Mouse (Mus musculus) liver, postnatal 0 days (tissue): ENCODE results near the gene Lrrc4. TPM values are rescaled to one million over a fixed set of nuclear protein-coding genes. Genes with fewer than 3 reads are reported as not detected.
A peak's percentile ranks its signal among the peaks of the same experiment; 100 is the strongest.

Experiments used
- ATAC-seq: fragments of 200-750 bp; cut with Nextera tagmentation; 2 replicates; pipeline ENCODE4 v1.8.0; 2017; ENCODE audit warnings: mild to moderate bottlenecking, moderate library complexity
- DNase-seq: peaks from one replicate; pipeline ENCODE4 v3.0.0-alpha.2; 2016
- H3K27ac ChIP-seq: fragments of 300-500 bp; sonication (generic); 2 replicates; pipeline ENCODE4 v1.5.1; 2014; ENCODE audit warnings: antibody characterized with exemption, moderate library complexity, mild to moderate bottlenecking, low read depth
- H3K27me3 ChIP-seq: fragments of 300-500 bp; sonication (generic); 2 replicates; pipeline ENCODE4 v1.6.1; 2014; ENCODE audit warnings: low read length, control low read depth, mixed read lengths; ENCODE audit not compliant: insufficient read depth
- H3K36me3 ChIP-seq: fragments of 300-500 bp; sonication (generic); replicated peaks from 2 replicates; pipeline ENCODE4 v1.6.1; 2014; ENCODE audit warnings: mild to moderate bottlenecking, control low read depth, low read length, moderate library complexity, mixed read lengths; ENCODE audit not compliant: insufficient read depth
- H3K4me1 ChIP-seq: fragments of 300-500 bp; sonication (generic); 2 replicates; pipeline ENCODE4 v1.6.1; 2014; ENCODE audit warnings: antibody characterized with exemption, mild to moderate bottlenecking, control low read depth; ENCODE audit not compliant: insufficient read depth
- H3K4me2 ChIP-seq: fragments of 300-500 bp; sonication (generic); 2 replicates; pipeline ENCODE4 v1.6.1; 2014; ENCODE audit warnings: low read depth, mild to moderate bottlenecking, low read length, moderate library complexity, mixed read lengths
- H3K4me3 ChIP-seq: fragments of 300-500 bp; sonication (generic); 2 replicates; pipeline ENCODE4 v1.5.1; 2014; ENCODE audit warnings: low read depth, low read length
- H3K9ac ChIP-seq: fragments of 300-500 bp; sonication (generic); replicated peaks from 2 replicates; pipeline ENCODE4 v1.6.1; 2014; ENCODE audit warnings: mild to moderate bottlenecking, moderate library complexity
- H3K9me3 ChIP-seq: fragments of 300-500 bp; sonication (generic); 2 replicates; pipeline ENCODE4 v1.6.1; 2016; ENCODE audit warnings: mild to moderate bottlenecking, control low read depth, low read length, mixed read lengths
- CTCF ChIP-seq: sonication (generic); IDR thresholded peaks from 2 replicates; pipeline ENCODE4 v1.5.1; 2016; ENCODE audit warnings: antibody characterized with exemption, low read depth
- EP300 ChIP-seq: IDR thresholded peaks from 2 replicates; pipeline ENCODE4 v1.6.1; 2016; ENCODE audit warnings: antibody characterized with exemption, low read depth, mild to moderate bottlenecking
- WGBS: fragments of 180-500 bp; shearing (Covaris S2); extraction: QIAGEN DNeasy Blood & Tissue Kit; methylation state at CpG from one replicate; pipeline ENCODE4 v1.1.7; 2014; ENCODE audit not compliant: insufficient replicate concordance; 5-methylcytosine and 5-hydroxymethylcytosine counted together
- polyA plus RNA-seq: library from polyadenylated mRNA; unstranded; fragments of >200 nt; fragmentation: Nextera tagmentation; extraction: Ambion mirVana; gene quantifications from 2 replicates; pipeline ENCODE4 v1.2.1, GENCODE M21; 2015

The Lrrc4 gene
- polyA plus RNA-seq, 1 experiment from 2014 or later: 0.08 TPM

DNA sequence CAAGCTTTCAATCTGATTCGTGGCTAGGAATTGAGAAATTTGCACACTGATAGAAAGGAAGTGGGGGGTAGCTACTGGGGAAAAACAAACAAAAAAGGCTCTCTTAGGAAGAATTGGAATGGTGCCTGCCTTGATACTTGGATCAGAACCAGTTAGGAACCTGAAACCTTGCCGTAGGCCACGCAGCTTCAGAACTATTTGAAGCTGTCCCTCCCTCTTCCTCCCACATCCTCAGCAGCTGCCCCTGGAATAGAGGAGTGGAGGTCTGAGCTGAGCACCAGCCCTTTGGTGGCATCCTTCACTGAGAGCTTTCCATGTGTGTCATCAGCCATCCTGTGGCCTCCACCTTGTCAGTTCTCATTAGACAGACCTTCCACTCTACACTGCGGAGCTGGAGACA is 14.1 kb upstream of the Lrrc4 start:
- Histone ChIP-seq H3K4me1 (no peaks in the 10 kb centered on the region), H3K9me3 (no peaks in the 10 kb centered on the region), H3K4me2 (no peak overlapping the region), H3K27me3 (no peaks in the 10 kb centered on the region), H3K27ac (no peak overlapping the region), H3K36me3 (no peaks in the 10 kb centered on the region), H3K9ac (no peak overlapping the region), H3K4me3 (no peak overlapping the region)
- TF ChIP-seq EP300: no peak
- no peak for TF ChIP-seq CTCF
- DNase-seq: no peak
- 65% methylated on average over 4 of the region's 4 CpGs for WGBS
- ATAC-seq: no peak

DNA sequence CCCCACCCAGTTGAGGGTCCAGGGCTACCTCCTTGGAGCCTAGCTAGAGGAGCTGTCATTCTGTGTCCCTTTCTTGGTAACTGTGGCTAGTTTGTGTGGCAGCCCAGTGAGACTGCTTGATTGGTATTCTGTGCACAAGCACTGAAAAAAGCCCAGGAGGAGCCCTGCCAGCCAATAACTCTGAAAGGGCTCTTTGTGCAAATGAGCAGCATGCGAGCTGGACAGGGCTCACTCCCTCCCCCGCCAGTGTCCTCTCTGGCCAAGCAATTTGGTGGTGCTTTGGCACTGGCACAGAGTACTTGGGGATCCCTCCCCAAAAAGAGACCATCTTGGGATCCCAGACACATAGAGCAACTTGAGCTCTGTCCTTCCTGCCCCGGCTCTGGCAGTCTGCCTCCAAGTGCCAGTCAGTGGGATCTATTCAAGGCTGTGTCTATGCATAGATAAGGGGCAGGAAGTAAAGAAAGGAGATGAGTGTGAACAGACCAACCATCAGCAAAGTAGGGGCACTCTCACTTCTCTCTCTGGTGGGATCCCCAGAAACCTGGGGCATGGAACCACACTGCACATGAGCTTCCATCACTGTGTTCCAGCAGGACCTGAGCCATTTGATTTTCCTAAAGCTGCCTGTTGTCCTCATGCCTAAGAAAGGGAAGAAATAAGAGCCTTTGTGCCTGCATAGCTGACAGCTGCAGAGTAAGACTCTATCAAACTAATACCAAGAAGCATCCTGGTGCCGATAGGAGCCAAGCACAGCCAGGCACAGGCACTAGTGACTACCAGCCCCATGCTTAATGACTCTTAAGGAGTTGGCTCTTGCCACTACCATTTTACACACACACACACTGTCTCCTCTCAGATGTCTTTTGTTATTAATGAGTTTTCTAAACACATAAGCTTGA is 11.1 kb upstream of the Lrrc4 start:
- H3K4me2 ChIP-seq: no peak overlapping the region
- no peaks in the 10 kb centered on the region for H3K4me1 ChIP-seq
- TF ChIP-seq CTCF (no peak), EP300 (no peak)
- no peaks in the 10 kb centered on the region for H3K9me3 ChIP-seq
- H3K27me3 ChIP-seq: no peaks in the 10 kb centered on the region
- DNase-seq: no peak
- no peaks in the 10 kb centered on the region for H3K36me3 ChIP-seq
- H3K27ac ChIP-seq: no peak overlapping the region
- ATAC-seq: no peak
- H3K9ac ChIP-seq: no peak overlapping the region
- no peak overlapping the region for H3K4me3 ChIP-seq
- WGBS: 74% methylated on average over 4 of the region's 4 CpGs

DNA sequence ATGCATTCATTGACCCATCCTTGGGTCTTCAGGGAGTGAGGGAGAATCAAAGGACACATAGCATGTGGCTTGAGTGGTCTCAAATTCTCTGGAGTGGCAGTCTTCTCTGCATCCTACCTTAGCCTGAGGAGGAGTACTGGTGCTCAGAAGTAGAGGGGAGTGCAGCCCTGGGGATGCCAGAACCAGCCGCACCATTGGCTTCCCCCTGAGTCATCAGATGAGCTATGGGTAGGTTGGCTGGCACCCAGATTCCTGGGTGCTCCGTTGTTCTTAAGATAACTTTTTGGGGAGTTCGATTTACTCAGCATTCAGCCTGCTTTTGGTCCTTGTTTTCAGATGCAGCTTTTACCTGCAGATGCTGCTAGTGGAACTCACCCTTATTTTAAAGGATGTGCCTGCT is 10.0 kb upstream of the Lrrc4 start:
- Histone ChIP-seq H3K36me3 (no peaks in the 10 kb centered on the region), H3K27me3 (no peaks in the 10 kb centered on the region), H3K9ac (no peak overlapping the region), H3K9me3 (no peaks in the 10 kb centered on the region), H3K4me3 (no peak overlapping the region), H3K27ac (no peak overlapping the region), H3K4me2 (no peak overlapping the region), H3K4me1 (no peaks in the 10 kb centered on the region)
- TF ChIP-seq CTCF (no peak), EP300 (no peak)
- DNase-seq: no peak
- no peak for ATAC-seq
- 76% methylated on average over 3 of the region's 3 CpGs for WGBS

DNA sequence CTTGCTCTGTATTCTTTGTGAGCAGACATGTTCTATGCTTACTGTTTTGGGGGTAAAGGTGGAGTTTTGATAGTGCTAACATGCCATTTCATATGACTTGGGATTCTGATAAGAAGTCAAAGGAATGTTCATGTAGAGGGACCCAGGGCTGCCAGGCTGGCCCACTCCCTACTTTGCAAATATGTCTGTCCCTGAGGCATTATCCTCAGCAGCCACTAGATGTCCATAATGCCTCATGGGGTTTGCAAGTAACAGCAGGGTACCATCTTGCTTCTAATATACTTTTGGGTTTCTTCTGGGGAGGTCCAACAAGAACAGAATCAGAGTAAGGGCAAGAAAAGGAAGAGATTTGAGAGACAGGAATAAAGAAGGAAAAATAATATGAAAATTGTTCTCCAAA is 5.1 kb upstream of the Lrrc4 start:
- DNase-seq (no peak), ATAC-seq (no peak)
- H3K36me3 ChIP-seq: no peaks in the 10 kb centered on the region
- no peaks in the 10 kb centered on the region for H3K9me3 ChIP-seq
- H3K4me2 ChIP-seq: no peak overlapping the region
- no peak overlapping the region for H3K9ac ChIP-seq
- H3K27ac ChIP-seq: no peak overlapping the region
- TF ChIP-seq CTCF: peak; percentile 51
- no peak for TF ChIP-seq EP300
- peaks cover 18% of the 10 kb centered on the region for H3K27me3 ChIP-seq
- no peak overlapping the region for H3K4me3 ChIP-seq
- H3K4me1 ChIP-seq: 0 out of 2 replicates have a peak, but pooled peaks cover 4% of the 10 kb centered on the region

DNA sequence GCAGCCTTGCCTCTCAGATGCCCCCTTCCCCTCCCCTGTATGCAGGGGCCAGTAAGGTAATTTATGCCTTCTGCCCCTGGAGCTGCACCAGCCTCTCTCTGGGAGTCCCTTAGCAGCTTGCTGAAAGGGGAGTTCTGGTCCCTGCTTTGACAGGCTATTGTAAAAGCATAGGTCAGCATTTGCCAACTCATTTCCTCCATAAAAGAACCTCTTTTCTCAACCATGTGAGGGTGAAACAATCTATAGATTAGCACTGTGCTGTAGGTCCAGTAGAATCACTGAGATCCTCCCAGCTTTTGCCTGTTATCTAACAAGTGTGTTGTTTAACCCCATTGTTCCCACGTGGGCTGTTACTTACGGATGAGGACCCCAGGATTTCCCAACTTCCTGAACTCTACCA is 2.5 kb upstream of the Lrrc4 start:
- Histone ChIP-seq H3K4me2 (no peak overlapping the region), H3K27me3 (peaks cover 26% of the 10 kb centered on the region), H3K9ac (no peak overlapping the region), H3K36me3 (no peaks in the 10 kb centered on the region), H3K27ac (no peak overlapping the region), H3K4me3 (no peak overlapping the region), H3K4me1 (0 out of 2 replicates have a peak, but pooled peaks cover 8% of the 10 kb centered on the region), H3K9me3 (no peaks in the 10 kb centered on the region)
- no peak for ATAC-seq
- 44% methylated on average over 2 of the region's 2 CpGs for WGBS
- DNase-seq: no peak
- TF ChIP-seq EP300: no peak
- no peak for TF ChIP-seq CTCF

DNA sequence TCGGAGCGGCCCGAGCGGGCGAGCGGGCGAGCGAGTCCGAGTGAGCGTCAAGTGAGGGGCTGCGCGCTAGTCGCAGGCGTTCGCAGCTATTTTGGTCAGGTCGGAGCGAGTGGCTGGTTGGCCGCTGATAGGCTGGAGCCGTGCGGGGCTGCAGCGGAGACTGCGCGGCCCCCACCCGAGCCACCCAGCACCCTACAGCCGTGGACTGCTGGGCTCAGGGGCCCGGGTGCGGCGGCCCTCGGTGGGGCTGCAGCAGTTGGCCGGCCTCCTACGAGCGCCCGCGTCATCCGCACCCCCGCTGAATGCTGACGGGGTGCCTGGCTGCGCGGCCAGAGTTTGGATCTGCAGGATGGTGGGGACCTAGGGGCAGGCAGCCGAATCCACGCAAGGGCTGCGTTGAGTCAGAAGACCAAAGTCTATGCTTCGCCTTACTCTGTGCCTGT is 1.9 kb upstream of the Lrrc4 start:
- Histone ChIP-seq H3K27ac (no peak overlapping the region), H3K36me3 (no peaks in the 10 kb centered on the region), H3K9ac (no peak overlapping the region; the same call in 1 of the 2 replicates), H3K27me3 (peaks cover 26% of the 10 kb centered on the region), H3K4me1 (0 out of 2 replicates have a peak, but pooled peaks cover 8% of the 10 kb centered on the region), H3K4me3 (peak overlapping the region; percentile 51), H3K4me2 (peak overlapping the region; percentile 89), H3K9me3 (no peaks in the 10 kb centered on the region)
- 4% methylated on average over 40 of the region's 43 CpGs for WGBS
- DNase-seq (no peak), ATAC-seq (peak; percentile 24; the same call in 1 of the 2 replicates)
- TF ChIP-seq CTCF (no peak), EP300 (no peak)
